In the genomic region with DNA sequence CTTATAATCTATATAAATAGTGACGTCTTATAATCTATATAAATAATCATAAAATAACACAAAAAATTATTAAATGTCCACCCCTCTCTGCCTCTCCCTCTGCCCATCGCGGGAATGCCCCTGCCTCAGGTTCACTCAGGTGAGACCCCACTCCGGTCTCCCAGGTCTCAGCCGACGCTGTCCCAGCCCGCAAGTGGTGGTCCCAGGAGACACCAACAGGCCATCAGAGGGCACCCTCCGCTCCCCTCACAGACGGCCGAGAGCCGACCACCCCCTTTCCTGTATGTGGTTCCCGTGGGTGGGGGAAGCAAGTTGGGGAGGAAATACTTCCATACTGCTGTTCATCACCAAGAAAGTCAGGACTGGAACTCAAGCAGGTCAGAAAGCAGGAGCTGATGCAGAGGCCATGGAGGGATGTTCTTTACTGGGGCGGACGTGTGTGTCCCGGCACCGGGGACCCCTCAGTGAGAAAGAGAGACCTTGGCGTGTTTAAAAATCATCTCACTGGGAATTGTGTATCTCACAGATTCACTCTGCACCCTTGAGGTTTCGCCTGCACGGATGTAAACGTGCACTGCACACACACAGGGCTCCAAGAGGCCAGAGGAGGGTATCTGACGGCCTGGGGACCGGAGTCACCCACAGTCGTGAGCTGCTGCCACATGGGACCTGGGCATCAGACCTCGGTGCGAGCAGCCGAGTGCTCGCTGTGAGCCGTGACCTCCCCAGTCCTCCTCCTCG, we compare ENCODE assay signal across 10 mouse cellular contexts. TPM values are rescaled to one million over a fixed set of nuclear protein-coding genes. Genes with fewer than 3 reads are reported as not detected.
DNase-seq lines count a peak whose midpoint lies in the region; ATAC-seq lines count a peak whose summit lies in the region.
"Had no signal": no experiment of that assay in that cellular context is flagged by ENCODE, and none has a peak within 500 bp of the region (broad histone marks: within the 10 kb centered on the region; RNA-seq: fewer than 3 reads in every experiment).

No protein-coding gene starts in this region.

- H3K9me3 ChIP-seq in heart, embryonic 15.5 days (replicated peaks), result no peaks in the 10 kb centered on the region
- no peaks in the 10 kb centered on the region for H3K9me3 ChIP-seq in embryonic facial prominence, embryonic 12.5 days
- H3K9me3 ChIP-seq in intestine, embryonic 15.5 days, result no peaks in the 10 kb centered on the region

- H3K9ac ChIP-seq in heart, embryonic 15.5 days, result no peak overlapping the region
- peak overlapping the region; percentile 33; the same call in 1 of the 2 replicates for H3K9ac ChIP-seq in embryonic facial prominence, embryonic 12.5 days
- no peak overlapping the region for H3K9ac ChIP-seq in intestine, embryonic 15.5 days

- DNase-seq in heart, postnatal 10 days, result no peak
- peak; percentile 26 for DNase-seq in naive thymus-derived CD4-positive, alpha-beta T cell, adult 2 months (ENCODE audit: low read depth)
- DNase-seq in left cerebral cortex, postnatal 10 days (ENCODE audit: extremely low spot score in 1 of 2, low spot score in 2 of 2), result no peak
- no peak for DNase-seq in cerebellum, adult 9-10 months
- DNase-seq: gastrocnemius, postnatal 14 days had no signal

- H3K27ac ChIP-seq in heart, embryonic 15.5 days, result no peak overlapping the region
- no peak overlapping the region for H3K27ac ChIP-seq in embryonic facial prominence, embryonic 12.5 days
- no peak overlapping the region for H3K27ac ChIP-seq in intestine, embryonic 15.5 days

- H3K4me1 ChIP-seq in heart, embryonic 15.5 days (replicated peaks), result peaks cover 11% of the 10 kb centered on the region
- H3K4me1 ChIP-seq in embryonic facial prominence, embryonic 12.5 days, result 0 out of 2 replicates have a peak, but pooled peaks cover 5% of the 10 kb centered on the region
- no peaks in the 10 kb centered on the region for H3K4me1 ChIP-seq in intestine, embryonic 15.5 days (replicated peaks)

- ATAC-seq in heart, embryonic 15.5 days (replicated peaks; ENCODE audit: insufficient number of reproducible peaks, insufficient read depth, low FRiP score, low read depth), result no peak
- no peak; the same call in 1 of the 2 replicates for ATAC-seq in embryonic facial prominence, embryonic 12.5 days (ENCODE audit: insufficient number of reproducible peaks, insufficient read depth, low FRiP score, low TSS enrichment)
- no peak for ATAC-seq in intestine, embryonic 15.5 days
- no peak for ATAC-seq in frontal cortex, adult (ENCODE audit: low TSS enrichment)

- H3K4me2 ChIP-seq in heart, embryonic 15.5 days, result peak overlapping the region; percentile 70
- H3K4me2 ChIP-seq in embryonic facial prominence, embryonic 12.5 days (replicated peaks), result peak overlapping the region; percentile 62
- peak overlapping the region; percentile 67 for H3K4me2 ChIP-seq in intestine, embryonic 15.5 days (replicated peaks)

- H3K36me3 ChIP-seq in heart, embryonic 15.5 days, result no peaks in the 10 kb centered on the region
- no peaks in the 10 kb centered on the region for H3K36me3 ChIP-seq in embryonic facial prominence, embryonic 12.5 days
- H3K36me3 ChIP-seq in intestine, embryonic 15.5 days, result no peaks in the 10 kb centered on the region

- WGBS in heart, embryonic 15.5 days, result 40% methylated on average over 29 of the region's 29 CpGs
- WGBS in embryonic facial prominence, embryonic 12.5 days, result 43% methylated on average over 29 of the region's 29 CpGs
- WGBS in intestine, embryonic 15.5 days, result 43% methylated on average over 29 of the region's 29 CpGs

- H3K4me3 ChIP-seq in heart, embryonic 15.5 days, result peak overlapping the region; percentile 38
- H3K4me3 ChIP-seq in embryonic facial prominence, embryonic 12.5 days, result peak overlapping the region; percentile 27
- peak overlapping the region; percentile 29 for H3K4me3 ChIP-seq in intestine, embryonic 15.5 days (replicated peaks)

- intact Hi-C loops in heart, postnatal 10 days (cut with DNase I), result no loop called here
- intact Hi-C loops in left cerebral cortex, postnatal 10 days (cut with DNase I), result no loop called here

- no peaks in the 10 kb centered on the region for H3K27me3 ChIP-seq in heart, embryonic 15.5 days
- peaks cover 6% of the 10 kb centered on the region; the same call in 1 of the 2 replicates for H3K27me3 ChIP-seq in embryonic facial prominence, embryonic 12.5 days
- H3K27me3 ChIP-seq in intestine, embryonic 15.5 days (replicated peaks), result no peaks in the 10 kb centered on the region

RNA-seq across cellular contexts. Expression of gene Lcn4, which starts 9.1 kb away (rescaled TPM):
- not detected in 2 replicates for polyA plus RNA-seq in heart, embryonic 15.5 days (2015; fragmentation: Nextera tagmentation; extraction: Ambion mirVana)
- not detected for total RNA-seq in heart, postnatal 10 days (2021)
- polyA plus RNA-seq in embryonic facial prominence, embryonic 12.5 days (2016; fragmentation: Nextera tagmentation; extraction: Ambion mirVana), result not detected in 2 replicates
- not detected in 2 replicates for polyA plus RNA-seq in intestine, embryonic 15.5 days (2015; fragmentation: Nextera tagmentation; extraction: Ambion mirVana)
- not detected for total RNA-seq in left cerebral cortex, postnatal 10 days (2021)
- total RNA-seq: gastrocnemius, postnatal 14 days had no signal
- polyA plus RNA-seq: brain, embryonic 14.5 days had no signal

RNA-seq across cellular contexts. Expression of gene Fam69b, which starts 33.7 kb away (rescaled TPM):
- 12.2 and 18.0 TPM in 2 replicates for polyA plus RNA-seq in heart, embryonic 15.5 days (2015; fragmentation: Nextera tagmentation; extraction: Ambion mirVana)
- 10 to 100 TPM; 13.8 to 16.8 TPM for total RNA-seq in heart, postnatal 10 days (2021)
- polyA plus RNA-seq in embryonic facial prominence, embryonic 12.5 days (2016; fragmentation: Nextera tagmentation; extraction: Ambion mirVana), result 66.0 and 75.2 TPM in 2 replicates
- polyA plus RNA-seq in intestine, embryonic 15.5 days (2015; fragmentation: Nextera tagmentation; extraction: Ambion mirVana), result 31.1 and 32.6 TPM in 2 replicates
- total RNA-seq in left cerebral cortex, postnatal 10 days (2021), result 10 to 100 TPM; 88.2 to 90.8 TPM

RNA-seq across cellular contexts. Expression of gene Agpat2, which starts 57.7 kb away (rescaled TPM):
- polyA plus RNA-seq in heart, embryonic 15.5 days (2015; fragmentation: Nextera tagmentation; extraction: Ambion mirVana), result 19.9 and 26.3 TPM in 2 replicates
- total RNA-seq in heart, postnatal 10 days (2021), result 10 to 100 TPM; 53.3 to 78.7 TPM
- polyA plus RNA-seq in embryonic facial prominence, embryonic 12.5 days (2016; fragmentation: Nextera tagmentation; extraction: Ambion mirVana), result 17.0 and 17.8 TPM in 2 replicates
- 79.9 and 90.3 TPM in 2 replicates for polyA plus RNA-seq in intestine, embryonic 15.5 days (2015; fragmentation: Nextera tagmentation; extraction: Ambion mirVana)
- total RNA-seq in left cerebral cortex, postnatal 10 days (2021), result 1 to 10 TPM; 1.6 to 2.2 TPM
